Mouse (Mus musculus) left cerebral cortex, adult 2 months (tissue): Measurements from ENCODE around the gene Spred3. TPM values are rescaled to one million over a fixed set of nuclear protein-coding genes. Genes with fewer than 3 reads are reported as not detected.

ENCODE experiments used
- DNase-seq, 2 experiments: peaks; one replicate each; pipeline ENCODE4 v3.0.0; 2021 to 2022; ENCODE audit warnings: low spot score in 2 of 2, mixed read lengths in 1 of 2; ENCODE audit errors: extremely low spot score in 1 of 2
- H3K27ac ChIP-seq: fragments of 200-600 bp; 2 replicates; pipeline ENCODE4 v1.8.1; 2022
- H3K4me3 ChIP-seq: fragments of 200-600 bp; 2 replicates; pipeline ENCODE4 v1.8.1; 2022
- CTCF ChIP-seq: fragments of 200-600 bp; IDR thresholded peaks from 2 replicates; pipeline ENCODE4 v1.8.1; 2022; ENCODE audit warnings: antibody characterized with exemption, mild to moderate bottlenecking, moderate library complexity
- intact Hi-C: fragments of 180-260 bp; cut with DNase I; formaldehyde crosslinking; loops from one replicate; pipeline ENCODE4 v1.15.1; 2025
- total RNA-seq, 2 experiments: library from RNA; stranded (reverse); gene quantifications; 2 replicates each; pipeline ENCODE4 v1.2.3; 2021

Spred3 gene
- total RNA-seq, 2 experiments from 2014 or later: 56.0 to 59.3 TPM

DNA sequence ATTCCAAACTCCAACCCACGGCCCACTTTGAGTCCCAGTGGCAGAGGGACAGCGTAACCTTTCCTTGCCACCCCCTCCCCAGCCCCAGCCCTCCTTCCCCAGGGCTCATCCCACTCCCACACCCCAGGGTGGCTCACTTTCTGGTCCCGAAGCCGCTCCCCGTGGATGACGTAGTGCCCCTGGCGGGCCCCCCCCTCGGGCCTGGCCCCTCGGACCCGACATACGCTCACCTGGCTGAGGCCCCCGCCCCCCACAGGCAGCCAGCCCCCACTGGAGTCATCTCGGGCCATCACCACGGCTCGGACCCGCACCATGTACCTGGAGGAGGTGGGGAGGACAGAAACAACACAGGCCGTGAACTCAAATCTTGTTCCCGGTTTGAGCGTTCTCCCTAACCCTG is 2.6 kb downstream of the Spred3 start:
- peak overlapping the region; percentile 83 for H3K4me3 ChIP-seq
- intact Hi-C loops: no loop called here
- no peak for DNase-seq
- H3K27ac ChIP-seq: no peak overlapping the region
- no peak for TF ChIP-seq CTCF

DNA sequence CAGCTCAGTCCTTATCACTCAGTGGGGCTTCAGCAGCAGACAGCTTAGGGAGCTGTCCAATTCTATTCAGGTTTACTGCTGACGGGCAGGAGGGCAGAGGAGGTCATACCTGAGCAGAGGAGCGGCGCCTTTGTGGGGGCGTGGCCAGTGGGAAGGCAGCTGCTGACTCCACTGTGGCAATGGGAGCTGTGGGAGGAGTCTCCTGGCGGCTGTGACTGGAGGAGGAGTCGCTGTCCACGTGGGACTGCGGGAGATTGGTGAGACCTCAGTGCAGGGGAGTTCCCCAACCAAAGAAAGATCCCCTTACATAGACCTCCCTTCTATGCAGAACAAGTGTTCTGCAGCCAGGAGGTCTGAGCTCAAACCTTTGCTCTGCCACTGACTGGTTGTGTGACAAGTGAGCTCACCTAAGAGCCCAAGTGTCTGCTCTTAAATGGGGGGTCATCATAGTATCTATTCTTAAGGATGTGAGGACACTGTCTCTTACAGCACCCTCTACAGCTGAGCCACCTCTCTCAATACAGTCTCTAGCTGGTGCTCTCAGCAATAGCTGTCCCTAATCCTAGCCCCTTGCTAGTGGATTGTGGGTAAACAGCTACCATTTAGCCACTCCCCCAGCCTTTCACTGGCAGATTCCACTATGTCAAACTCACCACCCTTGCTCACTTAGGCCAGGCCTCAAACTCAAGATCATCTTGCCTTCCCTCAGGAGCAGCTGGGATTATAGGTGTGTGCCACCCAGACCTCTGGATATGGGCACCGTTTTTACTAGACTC is 7.3 kb downstream of the Spred3 start:
- intact Hi-C loops: no loop called here
- Histone ChIP-seq H3K4me3 (no peak overlapping the region), H3K27ac (no peak overlapping the region)
- no peak for TF ChIP-seq CTCF
- DNase-seq: no peak

DNA sequence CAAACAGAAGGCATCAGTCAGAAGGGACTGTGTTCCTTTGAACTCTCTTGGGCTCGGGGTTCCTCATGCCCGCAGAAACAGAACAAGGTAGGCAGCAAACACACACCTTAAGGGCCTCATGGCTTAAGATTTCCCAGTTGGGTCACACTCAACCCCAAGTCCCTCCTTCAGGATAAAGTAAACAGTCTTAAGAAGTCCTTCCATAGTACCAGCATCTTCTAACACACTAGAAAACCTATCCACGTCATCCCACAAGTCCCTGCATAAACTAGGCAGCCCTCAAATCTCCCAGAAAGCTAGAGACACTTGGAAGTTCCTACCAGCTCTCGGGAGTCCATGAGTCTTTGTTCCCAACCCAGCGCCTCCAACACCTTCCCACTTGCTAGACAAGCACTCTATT is 7.9 kb downstream of the Spred3 start:
- TF ChIP-seq CTCF: no peak
- no peak for DNase-seq
- no peak overlapping the region for H3K4me3 ChIP-seq
- intact Hi-C loops: no loop called here
- H3K27ac ChIP-seq: no peak overlapping the region

DNA sequence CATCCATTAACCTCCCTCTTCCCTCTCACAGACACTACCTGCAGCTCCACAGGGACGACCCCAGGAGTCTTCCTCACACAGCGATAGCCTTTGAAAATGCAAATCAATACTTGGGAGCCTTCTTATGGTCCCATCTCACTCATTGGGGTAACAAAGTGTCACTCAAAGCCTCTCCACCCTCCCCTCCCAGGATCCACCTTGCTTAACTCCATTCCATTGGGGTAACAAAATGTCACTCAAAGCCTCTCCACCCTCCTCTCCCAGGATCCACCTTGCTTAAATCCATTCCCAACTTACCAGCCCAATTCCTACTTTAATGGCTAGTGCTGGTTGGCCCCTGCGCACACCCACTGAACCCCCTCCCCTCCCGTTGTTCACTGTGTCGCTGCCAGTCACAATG is 11.9 kb downstream of the Spred3 start:
- Histone ChIP-seq H3K4me3 (no peak overlapping the region), H3K27ac (no peak overlapping the region)
- intact Hi-C loops: no loop called here
- peak in 1 of 2 experiments; percentile 8 for DNase-seq
- TF ChIP-seq CTCF: no peak

DNA sequence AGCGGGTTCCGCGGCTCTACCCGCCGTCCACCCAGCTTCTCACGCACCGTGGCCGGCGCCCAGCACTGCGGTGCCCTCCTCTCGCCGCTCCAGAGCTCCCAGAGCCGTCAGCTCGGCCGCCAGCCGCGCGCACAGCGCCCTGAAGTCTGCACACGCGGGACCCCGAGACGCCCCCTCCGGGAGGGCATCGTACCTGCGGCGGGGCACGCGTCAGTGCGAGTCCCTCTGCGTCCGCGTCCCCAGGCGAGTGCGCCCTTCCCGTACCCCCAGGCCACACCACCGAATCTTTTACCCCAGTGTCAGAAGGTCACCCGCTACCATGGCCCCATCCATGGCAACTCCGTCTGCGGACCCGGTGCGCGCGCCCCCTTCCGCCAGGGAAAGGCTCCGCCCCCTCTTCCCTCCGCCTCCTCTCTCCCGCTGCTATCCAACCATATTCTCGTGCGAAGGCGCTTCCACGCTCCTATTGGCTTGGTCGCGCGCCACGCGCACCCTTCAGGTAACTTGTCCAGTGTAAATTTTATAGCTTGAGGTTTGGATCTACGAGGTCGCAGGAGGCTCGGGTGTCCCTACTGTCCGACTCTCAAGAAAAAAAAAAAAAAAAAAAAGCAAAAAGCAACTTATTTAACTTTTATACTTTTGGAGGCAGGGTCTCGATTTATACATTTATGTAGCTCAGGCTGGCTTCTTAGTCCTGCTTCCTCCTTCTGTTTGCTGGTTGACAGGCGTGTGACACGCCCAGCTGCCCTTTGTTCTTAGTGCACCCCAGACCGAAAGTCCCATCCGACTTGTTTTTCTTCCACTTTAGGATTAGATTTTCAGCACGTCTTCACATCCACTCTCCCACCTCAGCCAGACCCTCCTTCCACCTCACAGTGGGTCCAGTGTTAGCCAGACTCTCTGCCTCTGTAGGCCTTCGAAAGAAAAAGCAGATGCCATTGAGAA is 14.1 kb downstream of the Spred3 start, which contains the start of gene Fam98c:
TSS of gene Fam98c (minus strand) at position 397 of the 945 bp plus-strand sequence.
- intact Hi-C loops: no loop called here
- peak; percentile 43 for TF ChIP-seq CTCF
- H3K27ac ChIP-seq: peak within 1 kb of the TSS; percentile 90
- DNase-seq: peak; percentile 85 to 86
- peak within 1 kb of the TSS; percentile 76 for H3K4me3 ChIP-seq

DNA sequence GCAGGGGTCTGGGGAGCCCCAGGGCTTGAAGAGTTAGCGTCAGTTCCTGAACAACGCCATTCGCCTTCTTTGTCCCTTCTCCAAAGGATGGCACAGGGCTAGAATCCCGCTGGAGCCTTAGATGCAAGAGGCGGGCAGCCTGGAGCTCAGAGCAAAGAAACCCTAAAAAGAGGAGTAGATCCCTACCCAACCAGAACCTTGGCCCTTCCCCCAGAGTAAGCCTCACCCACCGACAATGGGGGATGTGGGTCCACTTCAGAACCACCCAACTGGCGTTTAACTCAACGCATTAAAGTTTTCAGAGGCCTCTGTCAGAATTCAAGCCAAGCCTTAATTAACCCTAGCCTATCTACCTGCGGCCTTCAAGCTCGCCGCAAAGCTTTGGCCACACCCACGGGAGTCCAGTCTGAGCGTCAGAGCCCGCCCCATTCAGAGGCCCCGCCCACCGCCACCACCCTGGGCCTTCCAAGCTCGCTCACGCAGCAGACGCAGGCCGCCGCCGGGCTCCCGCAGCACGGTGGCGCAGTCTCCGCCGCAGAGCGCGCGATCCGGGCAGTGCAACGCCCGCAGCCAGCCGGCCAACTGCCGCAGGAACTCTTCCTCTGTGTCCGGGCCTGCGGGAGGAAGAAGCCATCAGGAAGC is 14.9 kb downstream of the Spred3 start:
- no peak; the same call in none of the 2 replicates for TF ChIP-seq CTCF
- peak; percentile 90 to 92 for DNase-seq
- intact Hi-C loops: no loop called here
- Histone ChIP-seq H3K27ac (peak overlapping the region; percentile 90), H3K4me3 (peak overlapping the region; percentile 76)

DNA sequence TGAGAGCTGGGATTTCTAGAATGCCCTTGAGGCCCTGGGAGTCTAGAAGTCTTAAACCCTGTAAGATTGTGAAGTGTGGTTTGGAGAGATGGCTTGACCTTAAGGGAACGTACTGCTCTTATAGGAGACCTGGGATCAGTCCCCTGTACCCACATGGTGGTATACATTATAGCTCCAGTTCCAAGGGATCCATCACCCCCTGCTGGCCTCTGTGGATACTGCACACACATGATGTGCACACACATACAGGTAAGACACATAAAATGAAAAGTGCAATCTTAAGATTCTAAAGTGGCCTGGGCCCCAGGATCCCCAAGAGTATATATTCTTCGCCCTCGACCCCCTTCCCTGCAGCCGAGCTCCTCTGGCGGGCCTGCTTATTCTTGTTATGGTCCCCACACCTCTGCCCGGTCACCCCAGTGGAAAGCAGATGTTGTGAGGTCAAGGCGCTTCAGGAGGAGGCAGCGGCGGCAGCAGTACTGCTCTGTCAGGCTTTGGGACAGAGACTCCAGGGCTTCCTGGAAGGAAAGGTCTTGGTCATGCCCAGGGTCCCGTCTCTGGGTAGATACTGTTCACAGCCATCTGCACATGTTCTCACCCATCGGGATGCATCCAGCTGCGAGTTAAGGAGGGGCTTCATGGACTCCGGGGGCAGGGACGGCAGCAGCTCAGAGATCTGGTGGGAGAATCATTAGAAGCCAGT is 16.0 kb downstream of the Spred3 start:
- intact Hi-C loops: no loop called here
- no peak for DNase-seq
- no peak overlapping the region for H3K4me3 ChIP-seq
- H3K27ac ChIP-seq: no peak overlapping the region
- TF ChIP-seq CTCF: peak; percentile 33

DNA sequence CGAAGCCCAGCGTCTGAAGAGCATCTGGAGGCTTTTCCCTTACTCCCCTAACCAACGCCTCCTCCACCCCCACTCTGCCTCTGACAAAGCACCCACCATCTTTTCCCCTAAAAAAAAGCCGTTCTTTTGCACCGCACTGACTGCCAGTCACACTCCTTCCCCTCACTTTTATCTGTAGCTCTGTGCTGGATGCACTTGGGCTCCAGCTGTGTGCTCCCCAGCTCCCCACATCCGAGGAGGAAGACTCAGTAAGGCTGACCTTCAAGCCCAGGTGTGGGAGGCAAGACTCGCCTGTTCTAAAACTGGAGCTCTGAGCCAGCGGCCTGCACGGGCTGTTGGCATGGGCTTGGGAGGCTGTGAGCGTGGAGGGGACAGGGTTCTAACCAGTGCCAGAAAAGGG is 18.7 kb downstream of the Spred3 start:
- intact Hi-C loops: no loop called here
- Histone ChIP-seq H3K4me3 (no peak overlapping the region), H3K27ac (no peak overlapping the region)
- DNase-seq: no peak
- no peak for TF ChIP-seq CTCF

DNA sequence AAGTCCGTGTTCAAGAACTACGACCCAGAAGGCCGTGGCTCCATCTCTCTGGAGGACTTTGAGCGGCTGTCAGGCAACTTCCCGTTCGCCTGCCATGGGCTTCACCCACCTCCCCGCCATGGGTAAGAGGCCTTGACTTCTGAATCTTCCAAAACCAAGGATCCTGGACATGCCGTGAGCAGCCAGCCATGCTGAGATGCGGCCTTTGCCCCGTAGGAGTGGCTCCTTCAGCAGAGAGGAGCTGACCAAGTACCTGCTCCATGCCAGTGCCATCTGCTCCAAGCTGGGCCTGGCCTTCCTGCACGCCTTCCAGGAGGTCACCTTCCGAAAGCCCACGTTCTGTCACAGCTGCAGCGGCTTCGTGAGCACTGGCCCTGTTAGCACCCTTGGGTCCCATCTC is 21.4 kb downstream of the Spred3 start:
- no peak for TF ChIP-seq CTCF
- intact Hi-C loops: loop anchor here (5.0 kb wide), 1 partner anchor 86 kb away; no protein-coding TSS in a partner anchor
- H3K27ac ChIP-seq: no peak overlapping the region
- no peak for DNase-seq
- no peak overlapping the region for H3K4me3 ChIP-seq

DNA sequence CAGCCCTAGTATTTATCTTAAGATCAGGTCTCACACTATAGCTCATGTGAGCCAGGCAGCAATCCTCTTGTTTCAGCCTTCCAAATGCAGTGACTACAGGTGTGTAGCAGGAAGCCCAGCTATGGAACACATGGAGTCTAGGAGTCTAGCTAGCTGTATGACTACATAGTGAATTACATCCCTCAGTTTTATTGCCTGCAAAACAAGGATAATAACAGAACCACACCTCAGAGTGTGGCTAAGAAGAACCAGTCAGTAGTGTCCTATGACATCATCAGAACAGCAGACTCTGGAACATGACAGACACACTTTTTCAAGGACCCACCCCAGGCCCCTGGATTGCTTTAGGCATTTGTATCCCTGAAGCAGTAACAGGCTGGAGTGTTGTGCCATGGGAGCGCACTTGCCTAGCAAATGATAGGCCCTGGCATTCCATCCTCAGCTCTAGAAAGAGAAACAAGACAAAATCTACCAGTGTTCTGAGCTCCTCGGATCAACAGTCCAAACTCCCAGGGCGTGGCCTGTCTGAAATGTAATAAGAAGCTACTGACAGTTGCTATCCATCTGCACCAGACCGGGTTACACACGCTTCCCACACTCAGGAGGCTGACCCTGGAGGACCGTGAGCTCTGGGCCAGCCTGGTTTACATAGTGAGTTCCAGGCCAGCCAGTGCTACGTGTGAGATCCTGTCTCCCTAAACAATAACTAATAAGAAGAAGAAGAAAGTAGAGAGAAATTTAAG is 23.4 kb downstream of the Spred3 start:
- TF ChIP-seq CTCF: no peak
- intact Hi-C loops: loop anchor here (5.0 kb wide), 1 partner anchor 84 kb away; no protein-coding TSS in a partner anchor
- no peak overlapping the region for H3K4me3 ChIP-seq
- no peak overlapping the region for H3K27ac ChIP-seq
- DNase-seq: no peak
